Mouse (Mus musculus) olfactory bulb, adult 2 months (tissue): Measurements from ENCODE around the gene Vpreb3.

Experiments used
- CTCF ChIP-seq: fragments of 200-500 bp; IDR thresholded peaks from 2 replicates; pipeline ENCODE4 v1.5.1; 2012; ENCODE audit warnings: low read depth, mild to moderate bottlenecking, low read length, moderate library complexity; ENCODE audit not compliant: insufficient read depth
- POLR2A ChIP-seq: fragments of 200-500 bp; IDR thresholded peaks from 2 replicates; pipeline ENCODE4 v1.6.1; 2012; ENCODE audit warnings: mild to moderate bottlenecking, low read depth, low read length, moderate library complexity; ENCODE audit not compliant: insufficient read depth

GRCm38 (mm10) chr10:75895730-75896129 is 47.1 kb upstream of the Vpreb3 start:
- no peak for TF ChIP-seq POLR2A
- TF ChIP-seq CTCF = no peak
